Mouse (Mus musculus) neural tube, embryonic 15.5 days (tissue): ENCODE measurements at regions not wholly inside any gene's neighbourhood (a gene's known extent, or its start where the extent isn't known, plus 50 kb on each side); places are given as distances from the start of the nearest gene placed in this dataset.
A peak's percentile ranks its signal among the peaks of the same experiment; 100 is the strongest.

ENCODE experiments used
- ATAC-seq: fragments of 200-750 bp; cut with Nextera tagmentation; 2 replicates; pipeline ENCODE4 v1.8.0; 2017; ENCODE audit warnings: mild to moderate bottlenecking, moderate TSS enrichment, moderate library complexity; ENCODE audit not compliant: low FRiP score
- H3K27ac ChIP-seq: fragments of 300-500 bp; sonication (generic); replicated peaks from 2 replicates; pipeline ENCODE4 v1.5.1; 2015; ENCODE audit warnings: mild to moderate bottlenecking, inconsistent platforms
- H3K27me3 ChIP-seq: fragments of 300-500 bp; sonication (generic); replicated peaks from 2 replicates; pipeline ENCODE4 v1.6.1; 2015; ENCODE audit warnings: inconsistent platforms
- H3K36me3 ChIP-seq: fragments of 300-500 bp; sonication (generic); 2 replicates; pipeline ENCODE4 v1.6.1; 2015; ENCODE audit warnings: inconsistent platforms
- H3K4me1 ChIP-seq: fragments of 300-500 bp; sonication (generic); 2 replicates; pipeline ENCODE4 v1.6.1; 2015; ENCODE audit warnings: inconsistent platforms
- H3K4me2 ChIP-seq: fragments of 300-500 bp; sonication (generic); 2 replicates; pipeline ENCODE4 v1.6.1; 2015; ENCODE audit warnings: inconsistent platforms, mild to moderate bottlenecking, moderate library complexity
- H3K4me3 ChIP-seq: fragments of 300-500 bp; sonication (generic); replicated peaks from 2 replicates; pipeline ENCODE4 v1.5.1; 2015; ENCODE audit warnings: mild to moderate bottlenecking, inconsistent platforms
- H3K9ac ChIP-seq: fragments of 300-500 bp; sonication (generic); replicated peaks from 2 replicates; pipeline ENCODE4 v1.6.1; 2015; ENCODE audit warnings: mild to moderate bottlenecking, inconsistent platforms
- H3K9me3 ChIP-seq: fragments of 300-500 bp; sonication (generic); replicated peaks from 2 replicates; pipeline ENCODE4 v1.6.1; 2016; ENCODE audit warnings: inconsistent platforms
- whole genome bisulfite sequencing: fragments of 180-500 bp; shearing (Covaris S2); methylation state at CpG from one replicate; pipeline ENCODE4 v1.1.7; 2015; ENCODE audit warnings: mixed read lengths; 5-methylcytosine and 5-hydroxymethylcytosine counted together

GRCm38 (mm10) chr5:77888534-77888933, 480.7 kb upstream of the Igfbp7 start:
- WGBS: 36% methylated on average over 9 of the region's 9 CpGs
- no peaks in the 10 kb centered on the region for H3K36me3 ChIP-seq
- no peaks in the 10 kb centered on the region for H3K4me1 ChIP-seq
- ATAC-seq: no peak; the same call in 1 of the 2 replicates
- no peak overlapping the region for H3K4me2 ChIP-seq
- no peaks in the 10 kb centered on the region for H3K9me3 ChIP-seq
- no peak overlapping the region for H3K4me3 ChIP-seq
- no peak overlapping the region for H3K9ac ChIP-seq
- H3K27me3 ChIP-seq: no peaks in the 10 kb centered on the region
- no peak overlapping the region for H3K27ac ChIP-seq

GRCm38 (mm10) chr5:77871403-77871802, 463.6 kb upstream of the Igfbp7 start:
- WGBS: 72% methylated on average over 5 of the region's 5 CpGs
- H3K36me3 ChIP-seq: no peaks in the 10 kb centered on the region
- no peak overlapping the region for H3K4me3 ChIP-seq
- H3K4me2 ChIP-seq: no peak overlapping the region
- no peaks in the 10 kb centered on the region for H3K4me1 ChIP-seq
- H3K9me3 ChIP-seq: no peaks in the 10 kb centered on the region
- no peak overlapping the region for H3K9ac ChIP-seq
- no peak overlapping the region for H3K27ac ChIP-seq
- no peaks in the 10 kb centered on the region for H3K27me3 ChIP-seq
- ATAC-seq: no peak

- Histone ChIP-seq H3K4me1 (no peaks in the 10 kb centered on the region), H3K4me3 (no peak overlapping the region), H3K27me3 (no peaks in the 10 kb centered on the region), H3K27ac (no peak overlapping the region), H3K9ac (no peak overlapping the region), H3K4me2 (no peak overlapping the region), H3K36me3 (no peaks in the 10 kb centered on the region), H3K9me3 (no peaks in the 10 kb centered on the region)
- 30% methylated on average over 7 of the region's 7 CpGs for WGBS
- peak; percentile 38 for ATAC-seq
Measured at GRCm38 (mm10) chr5:77865342-77865741, 457.5 kb upstream of the Igfbp7 start.

GRCm38 (mm10) chr5:77855191-77855590, 447.4 kb upstream of the Igfbp7 start:
- Histone ChIP-seq H3K27me3 (no peaks in the 10 kb centered on the region), H3K9ac (no peak overlapping the region), H3K9me3 (no peaks in the 10 kb centered on the region), H3K4me2 (no peak overlapping the region), H3K4me1 (no peaks in the 10 kb centered on the region), H3K36me3 (no peaks in the 10 kb centered on the region), H3K4me3 (no peak overlapping the region), H3K27ac (no peak overlapping the region)
- ATAC-seq: no peak
- WGBS: 81% methylated on average over 6 of the region's 6 CpGs

- 61% methylated on average over 12 of the region's 12 CpGs for WGBS
- H3K4me2 ChIP-seq: no peak overlapping the region
Measured at GRCm38 (mm10) chr5:77853999-77854784, 446.4 kb upstream of the Igfbp7 start.

GRCm38 (mm10) chr5:77851645-77852044, 443.8 kb upstream of the Igfbp7 start:
- Histone ChIP-seq H3K27ac (no peak overlapping the region), H3K4me3 (no peak overlapping the region), H3K9ac (no peak overlapping the region), H3K4me1 (no peaks in the 10 kb centered on the region), H3K4me2 (no peak overlapping the region), H3K36me3 (no peaks in the 10 kb centered on the region), H3K27me3 (no peaks in the 10 kb centered on the region), H3K9me3 (no peaks in the 10 kb centered on the region)
- WGBS: 95% methylated on average over 3 of the region's 3 CpGs
- ATAC-seq: no peak

More at GRCm38 (mm10) chr5:77853999-77854784, 446.4 kb upstream of the Igfbp7 start:
- Histone ChIP-seq H3K9me3 (no peaks in the 10 kb centered on the region), H3K9ac (no peak overlapping the region), H3K36me3 (no peaks in the 10 kb centered on the region), H3K27ac (no peak overlapping the region), H3K27me3 (no peaks in the 10 kb centered on the region), H3K4me3 (no peak overlapping the region), H3K4me1 (no peaks in the 10 kb centered on the region)
- no peak for ATAC-seq

- H3K27me3 ChIP-seq: no peaks in the 10 kb centered on the region
- H3K9ac ChIP-seq: no peak overlapping the region
- no peaks in the 10 kb centered on the region for H3K9me3 ChIP-seq
- H3K4me2 ChIP-seq: 0 out of 2 replicates have a peak overlapping the region, but pooled peaks have one; percentile 0
- no peak overlapping the region for H3K4me3 ChIP-seq
- peak; percentile 72 for ATAC-seq
- 0 out of 2 replicates have a peak overlapping the region, but pooled peaks have one; percentile 23 for H3K27ac ChIP-seq
- H3K4me1 ChIP-seq: peaks cover 8% of the 10 kb centered on the region
- H3K36me3 ChIP-seq: no peaks in the 10 kb centered on the region
- WGBS: 23% methylated on average over 5 of the region's 5 CpGs
Measured at GRCm38 (mm10) chr5:77838186-77839097, 430.6 kb upstream of the Igfbp7 start.

- H3K27me3 ChIP-seq: no peaks in the 10 kb centered on the region
- 84% methylated on average over 2 of the region's 2 CpGs for WGBS
- H3K4me1 ChIP-seq: no peaks in the 10 kb centered on the region
- H3K27ac ChIP-seq: no peak overlapping the region
- no peak overlapping the region for H3K4me2 ChIP-seq
- no peak overlapping the region for H3K9ac ChIP-seq
- no peaks in the 10 kb centered on the region for H3K9me3 ChIP-seq
- no peaks in the 10 kb centered on the region for H3K36me3 ChIP-seq
- no peak overlapping the region for H3K4me3 ChIP-seq
- no peak for ATAC-seq
Measured at GRCm38 (mm10) chr5:77827971-77828370, 420.1 kb upstream of the Igfbp7 start.

GRCm38 (mm10) chr5:77826063-77826462, 418.2 kb upstream of the Igfbp7 start:
- Histone ChIP-seq H3K27me3 (no peaks in the 10 kb centered on the region), H3K9ac (no peak overlapping the region)
- 87% methylated on average over 4 of the region's 4 CpGs for WGBS

GRCm38 (mm10) chr5:77816759-77817280, 409.0 kb upstream of the Igfbp7 start:
- Histone ChIP-seq H3K4me3 (no peak overlapping the region), H3K36me3 (no peaks in the 10 kb centered on the region), H3K4me1 (no peaks in the 10 kb centered on the region), H3K9me3 (no peaks in the 10 kb centered on the region), H3K27me3 (no peaks in the 10 kb centered on the region), H3K9ac (no peak overlapping the region), H3K27ac (no peak overlapping the region), H3K4me2 (no peak overlapping the region)
- WGBS: 57% methylated on average over 7 of the region's 7 CpGs
- ATAC-seq: no peak

More at GRCm38 (mm10) chr5:77826063-77826462, 418.2 kb upstream of the Igfbp7 start:
- Histone ChIP-seq H3K27ac (no peak overlapping the region), H3K36me3 (no peaks in the 10 kb centered on the region), H3K4me2 (no peak overlapping the region), H3K4me1 (no peaks in the 10 kb centered on the region), H3K4me3 (no peak overlapping the region), H3K9me3 (no peaks in the 10 kb centered on the region)
- no peak for ATAC-seq

- peaks cover 12% of the 10 kb centered on the region for H3K4me1 ChIP-seq
- no peaks in the 10 kb centered on the region for H3K27me3 ChIP-seq
- H3K9me3 ChIP-seq: no peaks in the 10 kb centered on the region
- WGBS: 80% methylated on average over 6 of the region's 6 CpGs
- no peaks in the 10 kb centered on the region for H3K36me3 ChIP-seq
- H3K9ac ChIP-seq: no peak overlapping the region
- H3K4me2 ChIP-seq: no peak overlapping the region
- H3K4me3 ChIP-seq: no peak overlapping the region
- no peak overlapping the region for H3K27ac ChIP-seq
- no peak for ATAC-seq
Measured at GRCm38 (mm10) chr5:77809844-77810243, 402.0 kb upstream of the Igfbp7 start.
